Mouse (Mus musculus) embryonic fibroblast, embryonic 13.5 days (primary cell): ENCODE data around the gene S100a1.

Source experiments
- CTCF ChIP-seq: IDR thresholded peaks from 2 replicates; pipeline ENCODE4 v1.5.1; 2011; ENCODE audit warnings: mild to moderate bottlenecking, control low read depth, low read length, moderate library complexity, borderline replicate concordance; ENCODE audit not compliant: insufficient read depth
- POLR2A ChIP-seq: IDR thresholded peaks from 2 replicates; pipeline ENCODE4 v1.6.1; 2011; ENCODE audit warnings: low read depth, mild to moderate bottlenecking, control low read depth, low read length, moderate library complexity

GRCm38 (mm10) chr3:90497597-90497996 lies 16.6 kb downstream of the S100a1 start:
- TF ChIP-seq POLR2A (no peak), CTCF (no peak)
